Mouse (Mus musculus) left cerebral cortex, postnatal 36 days (tissue): ENCODE results near the gene Hoxb6. TPM values are rescaled to one million over a fixed set of nuclear protein-coding genes. Genes with fewer than 3 reads are reported as not detected.

Experiments
- DNase-seq, 2 experiments: peaks; one replicate each; pipeline ENCODE4 v3.0.0; 2021 to 2022; ENCODE audit warnings: low spot score in 2 of 2, mixed read lengths in 1 of 2
- intact Hi-C: fragments of 180-260 bp; cut with DNase I; formaldehyde crosslinking; loops from one replicate; pipeline ENCODE4 v1.15.1; 2025
- total RNA-seq, 2 experiments: library from RNA; stranded (reverse); gene quantifications; 2 replicates each; pipeline ENCODE4 v1.2.3; 2021

Gene Hoxb6
- total RNA-seq, 2 experiments from 2014 or later: not detected

DNA sequence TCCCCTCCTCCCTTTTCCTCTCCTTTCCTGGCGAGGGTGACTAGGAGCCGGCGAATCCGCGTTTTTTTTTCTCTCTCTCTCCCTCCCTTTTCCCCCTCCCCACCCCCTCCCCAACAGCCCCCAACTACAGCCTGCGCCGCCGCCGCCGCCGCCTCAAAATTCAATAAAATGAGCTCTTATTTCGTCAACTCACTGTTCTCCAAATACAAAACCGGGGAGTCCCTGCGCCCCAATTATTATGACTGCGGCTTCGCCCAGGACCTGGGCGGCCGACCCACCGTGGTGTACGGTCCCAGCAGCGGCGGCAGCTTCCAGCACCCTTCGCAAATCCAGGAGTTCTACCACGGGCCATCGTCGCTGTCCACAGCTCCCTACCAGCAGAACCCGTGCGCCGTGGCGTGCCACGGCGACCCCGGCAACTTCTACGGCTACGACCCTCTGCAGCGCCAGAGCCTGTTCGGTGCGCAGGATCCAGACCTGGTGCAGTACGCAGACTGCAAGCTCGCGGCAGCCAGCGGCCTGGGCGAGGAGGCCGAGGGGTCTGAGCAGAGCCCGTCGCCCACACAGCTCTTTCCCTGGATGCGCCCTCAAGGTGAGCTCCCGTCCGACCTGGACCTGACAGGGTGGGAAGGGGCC is 9.4 kb upstream of the Hoxb6 start:
- DNase-seq: no peak
- intact Hi-C loops: no loop called here

DNA sequence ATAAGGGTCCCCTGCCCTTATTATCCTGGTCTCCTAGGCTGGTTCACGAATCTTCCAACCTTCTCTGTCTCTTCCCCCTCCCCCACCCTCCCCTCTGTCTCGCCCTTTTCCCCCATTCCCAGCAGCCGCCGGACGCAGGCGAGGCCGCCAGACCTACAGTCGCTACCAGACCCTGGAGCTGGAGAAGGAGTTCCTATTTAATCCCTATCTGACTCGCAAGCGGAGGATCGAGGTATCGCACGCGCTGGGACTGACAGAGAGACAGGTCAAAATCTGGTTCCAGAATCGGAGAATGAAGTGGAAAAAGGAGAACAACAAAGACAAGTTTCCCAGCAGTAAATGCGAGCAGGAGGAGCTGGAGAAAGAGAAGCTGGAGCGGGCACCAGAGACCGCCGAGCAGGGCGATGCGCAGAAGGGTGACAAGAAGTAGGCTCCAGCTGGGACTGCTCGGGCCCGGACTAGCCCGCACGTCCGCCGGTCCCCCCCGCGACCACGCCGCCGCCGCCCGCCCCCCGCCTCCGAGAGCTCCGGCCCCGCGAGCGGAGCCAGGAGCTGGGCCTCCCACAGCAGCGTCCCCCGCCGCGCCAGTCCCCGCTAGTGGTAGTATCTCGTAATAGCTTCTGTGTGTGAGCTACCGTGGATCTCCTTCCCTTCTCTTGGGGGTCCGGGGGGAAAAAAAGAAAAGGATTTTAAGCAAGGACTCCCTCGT is 8.1 kb upstream of the Hoxb6 start:
- intact Hi-C loops: no loop called here
- no peak for DNase-seq

DNA sequence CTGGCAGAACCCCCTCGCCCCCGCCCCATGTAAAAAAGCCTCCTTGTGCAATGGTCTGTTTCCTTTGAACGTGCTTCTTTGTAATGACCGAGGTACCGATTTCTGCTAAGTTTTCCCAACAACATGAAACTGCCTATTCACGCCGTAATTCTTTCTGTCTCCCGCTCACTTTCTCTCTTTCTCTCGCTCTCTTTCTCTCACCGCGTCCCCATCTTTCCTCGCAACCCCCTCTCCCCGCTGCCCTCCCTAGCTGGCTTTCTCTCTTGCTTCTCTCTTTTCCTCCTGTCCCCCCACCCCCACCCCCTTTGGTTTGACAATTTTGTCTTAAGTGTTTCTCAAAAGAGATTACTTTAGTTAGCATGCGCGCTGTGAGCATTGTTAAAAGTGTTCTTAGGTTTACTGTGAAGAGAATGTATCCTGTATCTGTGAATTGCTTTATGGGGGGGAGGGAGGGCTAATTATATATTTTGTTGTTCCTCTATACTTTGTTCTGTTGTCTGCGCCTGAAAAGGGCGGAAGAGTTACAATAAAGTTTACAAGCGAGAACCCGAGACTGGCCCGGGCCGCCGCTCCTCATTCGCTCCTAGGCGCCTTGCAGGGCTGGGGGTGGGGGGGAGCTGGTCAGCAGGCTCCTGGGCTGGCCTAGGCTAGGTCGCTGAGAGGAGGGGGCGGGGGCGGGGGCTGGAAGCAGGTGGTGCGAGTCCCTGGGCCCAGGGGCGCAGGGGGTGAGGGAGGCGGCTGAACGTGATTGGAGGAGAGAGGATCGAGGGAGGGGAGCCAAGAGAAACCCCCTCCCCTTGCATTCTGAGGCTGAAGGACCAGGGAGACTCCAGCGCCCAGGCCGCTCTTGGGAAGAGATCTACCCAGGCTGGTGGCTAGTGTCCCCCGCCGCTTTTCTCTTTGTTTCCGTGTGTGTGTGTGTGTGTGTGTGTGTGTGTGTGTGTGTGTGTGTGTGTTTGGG is 7.2 kb upstream of the Hoxb6 start:
- intact Hi-C loops: no loop called here

DNA sequence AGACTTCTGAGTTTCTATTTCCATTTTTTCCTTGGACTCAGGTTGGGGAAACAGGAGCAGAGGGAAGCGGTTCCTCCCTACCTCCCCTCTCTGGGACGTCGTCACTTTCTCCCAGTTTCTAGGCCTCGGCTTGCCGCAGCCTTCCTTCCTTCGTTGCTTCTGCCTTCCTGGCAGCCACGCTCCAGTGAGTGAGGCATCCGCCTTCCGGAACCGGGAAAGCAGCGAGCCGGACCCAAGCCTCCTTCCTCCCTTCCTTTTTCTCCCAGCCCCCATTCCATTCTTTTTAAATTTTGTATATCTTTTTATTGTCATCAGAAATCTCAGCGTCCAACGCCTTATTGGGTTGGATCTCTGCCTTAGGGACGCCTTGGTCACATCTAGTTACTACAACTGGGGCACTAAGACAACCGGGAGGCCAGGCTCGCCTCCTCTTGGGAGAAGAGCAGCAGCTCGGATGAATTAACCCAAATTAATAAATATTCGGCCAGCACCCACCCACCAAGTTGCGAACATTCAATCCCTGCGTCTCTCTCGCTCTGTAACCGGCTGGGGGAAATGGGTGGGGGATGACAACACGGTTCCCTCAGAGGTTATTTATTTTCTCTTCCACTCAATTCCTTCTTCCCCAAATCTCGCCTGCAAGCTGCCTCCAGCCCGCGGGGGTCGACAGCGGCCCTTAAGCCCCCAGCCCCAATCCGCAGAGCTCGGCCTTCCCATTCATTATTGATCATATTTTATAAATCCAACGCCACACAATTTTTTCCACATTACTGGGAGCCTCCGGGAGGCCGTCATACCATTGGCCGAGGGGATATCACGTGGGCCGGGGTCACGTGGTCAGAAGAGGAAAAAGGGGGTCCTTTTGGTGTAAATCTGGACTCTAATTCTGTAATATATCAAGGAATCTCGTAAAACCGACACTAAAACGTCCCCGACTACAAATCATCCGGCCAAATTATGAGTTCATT is 6.2 kb upstream of the Hoxb6 start, which contains the start of gene Hoxb7:
Hoxb7 (plus strand) TSS at position 853 of the 968 bp plus-strand sequence.
- DNase-seq: no peak
- intact Hi-C loops: no loop called here

More for the DNA sequence above, 7.2 kb upstream of the Hoxb6 start:
- DNase-seq: no peak

DNA sequence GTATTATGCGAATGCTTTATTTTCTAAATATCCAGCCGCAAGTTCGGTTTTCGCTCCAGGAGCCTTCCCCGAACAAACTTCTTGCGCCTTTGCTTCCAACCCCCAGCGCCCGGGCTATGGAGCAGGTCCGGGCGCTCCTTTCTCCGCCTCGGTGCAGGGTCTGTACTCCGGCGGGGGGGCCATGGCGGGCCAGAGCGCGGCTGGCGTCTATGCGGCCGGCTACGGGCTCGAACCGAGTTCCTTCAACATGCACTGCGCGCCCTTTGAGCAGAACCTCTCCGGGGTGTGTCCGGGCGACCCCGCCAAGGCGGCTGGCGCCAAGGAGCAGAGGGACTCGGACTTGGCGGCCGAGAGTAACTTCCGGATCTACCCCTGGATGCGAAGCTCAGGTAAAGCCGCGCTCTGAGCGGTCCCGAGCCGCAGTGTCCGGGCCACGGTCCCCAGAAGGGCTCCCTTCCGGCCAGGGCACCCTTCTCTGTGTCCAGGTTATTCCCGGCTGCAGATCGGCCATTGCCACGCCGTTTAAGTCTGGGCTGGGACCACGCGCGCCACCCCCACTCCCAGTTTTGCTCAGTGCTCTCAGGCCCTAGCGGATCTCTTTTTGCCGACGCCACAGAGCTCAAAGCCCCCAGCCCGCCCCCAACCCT is 5.4 kb upstream of the Hoxb6 start:
- intact Hi-C loops: no loop called here
- no peak for DNase-seq

DNA sequence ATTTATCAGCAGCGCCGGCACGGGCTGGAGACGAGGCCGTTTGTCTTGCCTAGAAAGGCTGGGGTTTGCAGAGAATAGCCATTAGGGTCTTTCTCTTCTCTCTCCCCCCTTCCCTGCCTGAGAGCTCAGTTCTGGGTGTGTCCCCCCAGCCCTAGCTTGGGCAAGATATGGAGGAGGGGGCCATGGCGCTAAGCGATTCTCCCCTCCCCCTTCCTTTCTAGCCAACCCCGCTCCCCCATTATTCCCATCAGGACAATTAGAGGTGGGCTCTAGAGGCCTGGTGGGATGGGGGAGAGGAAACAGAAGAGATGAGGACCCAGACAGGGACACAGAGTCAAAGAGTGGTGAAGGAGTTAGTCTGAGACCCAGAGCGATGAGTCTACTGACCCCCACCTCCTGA is 4.9 kb upstream of the Hoxb6 start:
- intact Hi-C loops: no loop called here
- DNase-seq: no peak

DNA sequence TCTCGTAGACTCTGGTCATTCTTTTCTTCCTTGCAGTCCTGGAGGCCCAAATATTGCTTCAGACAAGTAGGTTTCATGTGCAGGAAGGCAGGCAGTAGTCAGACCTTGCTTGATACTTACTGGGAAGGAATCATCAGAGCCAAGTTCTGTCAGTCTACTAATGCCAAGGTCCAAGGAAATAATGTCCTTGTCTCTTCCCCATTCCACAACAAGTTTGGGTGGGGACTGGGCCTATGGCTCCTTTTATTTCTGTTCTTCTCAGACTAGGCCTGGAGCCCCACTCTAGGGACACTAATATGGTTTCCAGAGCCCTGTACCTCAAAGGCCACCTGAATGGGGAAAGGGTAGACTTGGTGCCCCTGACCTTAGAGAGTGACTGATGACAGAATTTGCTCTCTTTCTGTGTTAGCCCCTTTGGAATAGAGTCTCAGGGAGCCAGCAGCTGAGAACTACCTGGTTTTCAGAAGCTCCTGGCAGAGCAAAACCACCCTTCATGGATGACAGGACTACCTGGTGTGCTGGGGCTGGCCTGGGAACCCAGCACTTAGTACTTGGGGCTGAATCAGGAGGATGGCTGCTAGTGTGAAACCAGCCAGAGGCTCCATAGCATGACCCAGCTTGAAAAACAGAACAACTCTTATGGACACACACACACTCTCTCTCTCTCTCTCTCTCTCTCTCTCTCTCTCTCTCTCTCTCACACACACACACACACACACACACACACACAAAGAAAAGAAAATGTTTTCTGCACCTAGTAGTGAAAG is 3.6 kb upstream of the Hoxb6 start:
- no peak for DNase-seq
- intact Hi-C loops: no loop called here

DNA sequence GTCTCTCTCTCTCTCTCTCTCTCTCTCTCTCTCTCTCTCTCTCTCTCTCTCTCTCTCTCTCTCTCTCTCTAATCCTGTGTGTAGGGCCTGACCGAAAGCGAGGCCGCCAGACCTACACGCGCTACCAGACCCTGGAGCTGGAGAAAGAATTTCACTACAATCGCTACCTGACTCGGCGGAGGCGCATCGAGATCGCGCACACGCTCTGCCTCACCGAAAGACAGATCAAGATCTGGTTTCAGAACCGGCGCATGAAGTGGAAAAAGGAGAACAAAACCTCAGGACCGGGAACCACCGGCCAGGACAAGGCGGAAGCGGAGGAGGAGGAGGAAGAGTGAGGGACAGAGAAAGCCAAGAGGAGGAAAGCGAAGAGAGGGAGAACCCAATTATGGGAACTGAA is 3.0 kb upstream of the Hoxb6 start:
- no peak for DNase-seq
- intact Hi-C loops: no loop called here

DNA sequence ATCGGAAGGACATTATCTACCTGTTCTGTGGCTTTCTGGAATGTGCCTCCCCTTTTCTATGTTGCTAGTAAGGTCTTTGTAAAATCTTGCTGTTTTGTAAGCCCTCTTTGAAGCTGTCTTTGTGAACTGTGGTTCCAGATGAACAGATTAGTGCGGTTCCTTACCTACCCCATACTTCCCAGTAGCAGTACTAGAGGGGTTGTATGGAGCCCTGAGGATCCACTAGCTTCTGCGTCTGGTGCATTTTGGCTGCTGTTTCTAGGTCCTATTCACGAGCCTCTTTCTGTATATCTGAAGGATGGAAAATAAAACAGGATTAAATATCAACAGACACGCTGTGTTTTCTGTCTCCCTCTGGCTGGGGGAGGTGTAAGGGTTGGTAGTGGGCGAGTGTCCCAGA is 2.4 kb upstream of the Hoxb6 start:
- intact Hi-C loops: no loop called here
- no peak for DNase-seq

DNA sequence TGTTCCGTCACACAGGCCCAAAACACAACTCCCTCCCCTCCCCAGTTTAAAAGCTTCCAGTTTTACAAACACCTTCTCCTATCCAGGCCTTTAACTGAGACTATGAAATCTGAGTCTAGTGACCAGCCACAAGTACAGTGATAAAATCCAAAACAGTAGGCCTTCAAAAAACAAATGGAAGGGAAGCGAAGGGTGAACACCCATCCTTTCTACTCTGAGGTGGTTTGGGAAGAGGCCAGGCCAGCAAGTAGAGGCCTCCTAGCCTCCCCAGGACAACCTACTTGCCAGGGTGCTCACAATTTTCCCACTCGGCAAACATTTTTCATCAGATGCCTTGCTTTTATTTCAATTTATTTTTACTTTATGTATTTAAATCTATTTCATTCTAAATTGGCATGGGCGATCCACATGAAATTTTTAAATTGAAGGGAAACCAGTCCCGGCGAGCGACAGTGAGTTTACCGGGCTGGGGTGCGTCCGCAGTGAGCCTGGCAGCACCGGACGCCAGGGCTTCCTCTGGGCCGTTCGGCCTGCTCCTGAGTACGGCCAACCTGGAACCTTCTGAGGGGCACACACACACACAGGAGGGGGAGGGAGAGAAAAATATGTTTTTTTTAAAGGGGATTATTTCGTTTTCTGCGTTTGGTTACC is 1.4 kb upstream of the Hoxb6 start:
- DNase-seq: no peak
- intact Hi-C loops: no loop called here

DNA sequence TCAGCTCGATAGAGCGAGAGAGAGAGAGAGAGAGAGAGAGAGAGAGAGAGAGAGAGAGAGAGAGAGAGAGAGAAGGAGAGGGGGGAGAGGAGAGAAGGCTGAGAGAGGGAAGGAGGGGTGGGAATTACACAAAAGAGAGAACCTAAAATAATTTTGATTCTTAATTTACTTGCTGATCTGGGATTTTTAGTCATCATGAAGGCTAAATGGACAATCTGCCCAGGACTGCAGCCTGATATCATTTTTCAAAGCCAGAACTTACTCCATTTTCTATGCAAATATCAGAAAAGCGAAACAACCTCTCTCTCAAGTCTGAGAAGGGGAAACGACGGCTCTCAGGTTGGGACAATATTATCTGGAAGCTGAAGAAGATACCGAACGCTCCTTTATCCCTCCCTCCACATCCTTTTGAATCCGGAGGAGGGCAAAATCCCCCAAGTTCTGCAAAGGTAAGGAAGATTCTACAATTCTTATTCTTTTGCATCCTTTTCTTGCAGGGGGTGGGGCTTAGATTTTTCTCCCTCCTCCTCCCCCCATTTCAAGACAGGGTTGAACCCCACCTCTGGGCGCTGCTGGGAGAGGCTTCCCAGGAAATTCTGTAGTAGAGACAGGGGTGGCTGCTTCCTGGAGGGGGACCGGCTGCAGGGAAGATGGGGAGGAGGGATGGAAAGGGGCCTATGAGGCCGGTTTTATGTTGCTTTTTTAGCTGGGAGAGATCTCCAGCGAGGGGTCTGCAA is 457 bp downstream of the Hoxb6 start:
- no peak for DNase-seq
- intact Hi-C loops: no loop called here

DNA sequence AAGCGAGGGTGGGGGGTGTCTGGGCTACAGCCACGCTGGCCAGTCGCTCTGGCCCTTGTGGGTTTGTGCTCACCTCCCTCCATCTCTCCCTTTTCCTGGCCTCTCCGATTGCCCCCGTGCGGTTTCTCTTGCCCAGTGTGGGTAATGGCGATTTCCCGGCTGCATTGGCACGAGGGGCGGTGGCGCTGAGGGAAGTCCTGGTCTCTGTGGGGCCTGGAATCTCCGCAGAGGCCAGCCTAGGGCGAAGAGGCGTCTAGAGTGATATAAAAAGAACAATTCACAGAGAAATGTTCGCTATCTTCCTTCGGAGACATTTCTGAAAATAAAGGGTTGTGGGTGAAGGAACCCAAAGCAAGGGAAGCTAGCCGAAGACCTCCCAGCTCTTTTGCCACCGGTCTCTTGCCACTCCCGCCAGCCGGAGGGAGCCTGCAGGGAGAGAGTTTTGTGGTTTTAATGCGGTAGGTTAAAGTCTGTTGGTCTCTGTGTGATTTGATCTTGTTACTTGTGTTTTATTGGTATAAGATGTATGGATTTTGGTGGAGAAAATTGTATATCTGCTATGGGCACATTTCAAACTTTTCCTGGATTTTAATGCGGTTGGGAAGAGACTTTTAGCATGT is 1.1 kb downstream of the Hoxb6 start:
- no peak for DNase-seq
- intact Hi-C loops: no loop called here

DNA sequence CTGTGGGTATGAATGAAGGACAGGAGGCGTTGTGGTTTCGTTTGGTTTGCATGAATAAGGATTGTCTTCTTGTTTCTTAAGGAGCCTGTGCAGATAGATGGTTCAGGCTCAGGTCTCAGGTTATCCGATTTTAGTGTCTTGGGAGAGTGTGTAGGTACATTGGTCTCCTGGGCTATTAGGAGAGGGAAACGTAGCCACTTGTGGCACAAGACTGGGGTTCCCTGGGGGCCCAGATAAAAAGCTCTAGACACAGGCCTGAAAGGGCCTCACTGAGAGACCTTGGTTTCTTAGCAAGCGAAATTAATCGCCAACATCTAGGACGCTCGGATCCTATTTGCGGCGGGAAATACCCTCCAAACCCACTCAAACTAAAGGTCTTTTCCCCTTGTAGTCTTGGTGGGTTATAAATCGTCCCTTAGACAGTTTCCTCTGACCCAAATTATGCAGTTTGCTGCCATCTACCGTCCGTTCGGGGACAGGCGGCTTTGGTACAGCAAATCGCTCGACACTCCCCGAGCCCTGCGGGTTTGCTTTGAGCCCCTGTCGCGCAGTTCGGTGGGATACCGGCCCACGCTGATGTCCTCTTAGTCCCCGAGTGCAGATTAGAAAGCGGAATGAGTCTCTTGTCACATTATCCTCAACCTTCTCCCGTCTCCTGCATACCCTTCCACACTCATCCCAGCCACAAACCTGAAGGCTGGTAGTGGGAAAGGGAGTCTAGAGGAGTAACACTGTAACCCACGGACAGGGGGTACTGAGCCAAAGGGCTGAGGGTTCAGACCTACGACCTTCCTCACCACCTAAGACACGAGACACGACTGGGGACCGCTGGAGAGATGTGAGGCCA is 2.2 kb downstream of the Hoxb6 start:
- no peak for DNase-seq
- intact Hi-C loops: no loop called here

DNA sequence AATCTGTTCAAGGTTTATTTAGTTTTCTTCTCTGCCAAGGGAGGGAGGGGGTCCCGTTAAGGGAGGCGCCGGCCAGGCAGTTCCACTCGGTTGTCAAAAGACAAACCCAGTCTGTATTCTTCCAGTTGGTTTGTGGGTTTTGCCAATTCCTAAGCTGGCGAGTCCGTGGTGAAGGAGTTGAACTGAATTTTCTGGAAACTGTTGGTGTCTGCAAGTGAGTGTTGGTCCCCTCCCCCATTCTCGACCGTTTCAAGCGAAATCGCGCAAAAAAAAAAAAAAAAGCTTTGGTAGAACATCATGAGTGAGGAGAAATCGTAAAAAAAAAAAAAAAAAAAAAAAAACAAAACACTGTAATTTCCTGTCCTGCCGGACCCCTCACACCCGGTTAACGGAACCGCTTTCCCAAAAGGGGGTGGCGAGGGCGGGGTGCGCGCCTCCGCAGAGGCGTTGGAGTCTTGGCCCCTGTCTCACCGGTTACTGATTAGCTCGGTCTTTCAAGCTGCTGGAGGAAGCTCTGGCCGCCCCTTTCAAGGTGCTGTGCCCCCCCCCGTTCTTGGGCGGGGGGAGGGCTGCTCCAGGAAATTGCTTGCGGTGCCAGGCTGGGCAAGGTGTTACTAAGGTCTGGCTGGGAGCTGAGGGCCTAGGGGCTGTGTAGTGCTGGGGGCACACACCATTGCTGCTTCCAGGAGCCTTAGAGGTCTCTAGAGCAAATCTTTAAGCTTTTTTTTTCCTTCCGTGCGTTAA is 3.0 kb downstream of the Hoxb6 start:
- no peak for DNase-seq
- intact Hi-C loops: no loop called here

DNA sequence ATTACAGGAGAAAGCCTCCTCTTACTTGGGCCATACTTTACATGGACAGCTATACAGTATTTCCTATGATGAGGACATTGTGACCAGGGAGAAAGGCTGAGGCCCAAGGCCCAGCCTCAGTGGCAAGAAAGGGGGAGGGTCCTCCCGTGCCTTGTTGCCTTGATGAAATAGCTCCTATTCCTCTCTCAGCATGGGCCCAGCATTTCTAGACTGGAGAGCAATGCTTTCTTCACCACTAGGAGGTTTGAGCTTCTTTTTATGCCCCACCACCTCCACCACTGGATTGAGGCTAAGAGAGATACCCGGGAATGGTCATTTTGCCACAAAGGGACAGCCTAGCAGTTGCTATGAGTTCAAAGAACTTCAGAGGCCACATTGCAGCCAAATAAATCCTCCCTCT is 4.7 kb downstream of the Hoxb6 start:
- no peak for DNase-seq
- intact Hi-C loops: no loop called here
